Mouse (Mus musculus): Measurements from ENCODE around the gene Haus2. TPM values are rescaled to one million over a fixed set of nuclear protein-coding genes. Genes with fewer than 3 reads are reported as not detected.
A peak's percentile ranks its signal among the peaks of the same experiment; 100 is the strongest.

Haus2 gene
- polyA plus RNA-seq, 1 experiment from 2014 or later = 17.6 TPM

DNA sequence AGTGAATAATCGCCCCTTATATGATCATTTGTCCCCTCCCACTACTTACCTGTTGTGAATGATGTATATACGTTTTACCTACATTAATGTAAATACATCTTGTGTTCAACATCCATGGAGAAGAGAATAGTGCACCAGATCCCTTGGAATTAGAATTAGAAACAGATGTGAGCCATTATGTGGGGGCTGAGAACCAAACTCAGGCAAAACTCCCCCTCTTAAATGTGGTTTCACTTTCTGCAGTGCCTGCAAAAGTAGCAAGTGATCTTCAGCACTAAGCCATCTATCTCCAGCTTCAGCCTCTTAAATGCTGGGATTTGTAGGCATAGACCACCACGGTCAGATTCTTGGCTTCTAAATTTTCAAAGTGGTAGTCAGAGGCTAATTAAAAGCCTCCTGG lies 34.1 kb upstream of the Haus2 start:
- ATAC-seq (ENCODE audit: low read depth) = no peak
- Histone ChIP-seq H3K36me3 (peaks cover 13% of the 10 kb centered on the region), H3K27me3 (no peaks in the 10 kb centered on the region), H3K4me2 (peak overlapping the region; percentile 30; the same call in 1 of the 2 replicates), H3K9me3 (replicated peaks) (no peaks in the 10 kb centered on the region), H3K4me1 (replicated peaks) (peaks cover 65% of the 10 kb centered on the region), H3K27ac (peak overlapping the region; percentile 70), H3K9ac (no peak overlapping the region), H3K4me3 (replicated peaks) (no peak overlapping the region)
- no peak for DNase-seq
- WGBS (ENCODE audit: insufficient replicate concordance) = 71% methylated on average over 3 of the region's 3 CpGs

DNA sequence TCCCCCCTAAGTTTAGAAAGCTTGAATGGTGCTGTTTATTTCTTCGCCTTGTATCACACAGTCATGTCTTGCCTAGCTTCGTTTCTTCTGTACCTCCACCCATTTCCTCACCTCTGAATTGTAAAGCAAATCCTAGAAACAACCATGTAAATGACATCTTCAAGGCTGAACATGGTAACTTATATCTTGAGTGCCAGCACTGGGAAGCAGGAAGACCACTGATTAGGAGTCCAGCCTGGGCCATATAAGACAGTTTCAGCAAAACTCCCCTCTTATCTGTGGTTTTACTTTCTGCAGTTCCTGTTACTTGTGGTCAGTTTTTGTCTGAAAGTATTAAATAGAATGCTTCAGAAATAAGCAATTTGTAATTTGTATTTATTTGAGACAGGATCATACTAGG lies 33.2 kb upstream of the Haus2 start:
- 13% methylated on average over 2 of the region's 2 CpGs for WGBS (ENCODE audit: insufficient replicate concordance)
- H3K36me3 ChIP-seq = peaks cover 13% of the 10 kb centered on the region

DNA sequence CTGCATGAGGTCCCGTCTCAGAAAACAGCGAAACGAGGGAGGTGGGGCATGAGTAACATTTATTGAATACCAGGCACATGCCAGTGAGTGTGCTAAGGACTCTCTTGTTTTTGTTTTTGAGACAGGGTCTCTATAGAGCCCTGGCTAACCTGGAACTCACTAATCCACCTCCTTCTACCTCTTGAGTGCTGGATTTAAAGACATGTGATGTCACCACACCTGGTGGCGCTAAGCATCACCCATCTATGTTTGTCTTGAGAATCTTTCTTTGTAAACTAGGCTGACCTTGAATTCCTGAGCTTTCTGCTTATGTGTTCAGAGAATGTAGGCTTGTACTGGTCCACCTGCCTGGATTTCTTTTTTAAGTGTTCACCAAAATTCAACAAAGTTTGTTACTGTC lies 31.4 kb upstream of the Haus2 start:
- Histone ChIP-seq H3K9me3 (replicated peaks) (no peaks in the 10 kb centered on the region), H3K27me3 (no peaks in the 10 kb centered on the region), H3K4me2 (no peak overlapping the region), H3K4me1 (replicated peaks) (peaks cover 47% of the 10 kb centered on the region), H3K36me3 (peaks cover 4% of the 10 kb centered on the region; the same call in 1 of the 2 replicates), H3K9ac (no peak overlapping the region), H3K27ac (peak overlapping the region; percentile 43), H3K4me3 (replicated peaks) (no peak overlapping the region)
- 63% methylated on average over 4 of the region's 4 CpGs for WGBS (ENCODE audit: insufficient replicate concordance)
- DNase-seq (no peak), ATAC-seq (ENCODE audit: low read depth) (no peak)

More for the DNA sequence above, 33.2 kb upstream of the Haus2 start:
- Histone ChIP-seq H3K9ac (0 out of 2 replicates have a peak overlapping the region, but pooled peaks have one; percentile 29), H3K27ac (peak overlapping the region; percentile 70), H3K9me3 (replicated peaks) (no peaks in the 10 kb centered on the region), H3K4me3 (replicated peaks) (no peak overlapping the region), H3K4me1 (replicated peaks) (peaks cover 62% of the 10 kb centered on the region), H3K27me3 (no peaks in the 10 kb centered on the region), H3K4me2 (peak overlapping the region; percentile 30)
- ATAC-seq (ENCODE audit: low read depth) (peak; percentile 70), DNase-seq (no peak)

DNA sequence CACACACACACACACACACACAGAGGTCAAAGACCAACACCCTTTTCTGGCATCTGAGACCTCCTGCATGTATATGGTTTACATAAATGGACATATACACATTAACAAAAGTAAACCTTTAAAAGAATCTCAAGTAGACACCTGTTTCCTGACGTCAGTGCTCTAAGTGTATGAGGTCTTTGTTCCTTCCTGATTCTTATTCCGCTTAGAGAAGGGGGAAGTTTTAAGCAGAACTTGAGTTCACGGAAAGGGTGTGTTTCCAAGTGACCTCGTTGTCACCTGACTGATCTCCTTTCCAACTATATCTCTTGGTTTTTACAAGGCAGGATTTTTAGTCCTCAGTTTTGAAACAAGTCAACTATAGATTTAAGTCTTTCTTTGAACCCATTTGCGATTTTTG lies 30.9 kb upstream of the Haus2 start:
- WGBS (ENCODE audit: insufficient replicate concordance) = 29% methylated on average over 5 of the region's 5 CpGs

DNA sequence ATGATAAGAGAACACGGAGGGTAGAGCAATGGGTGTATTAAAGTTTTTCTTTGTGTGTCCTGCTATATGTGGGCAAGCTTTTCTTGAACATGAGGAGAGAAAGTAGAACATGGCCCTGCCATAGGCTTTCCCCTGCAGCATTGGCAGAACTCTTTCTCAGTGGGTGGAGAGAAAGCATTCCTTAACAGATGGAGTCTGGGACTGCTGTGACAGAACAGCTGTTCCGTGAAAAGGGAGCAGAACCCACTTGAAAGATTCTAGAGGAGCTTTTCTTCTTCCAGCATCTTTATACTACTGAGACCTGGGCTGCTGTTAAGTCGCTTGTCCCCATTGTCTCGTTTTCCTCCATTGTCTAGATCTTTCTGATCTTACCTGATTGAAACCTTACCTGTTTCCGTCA lies 19.4 kb upstream of the Haus2 start:
- WGBS (ENCODE audit: insufficient replicate concordance) = 71% methylated on average over 5 of the region's 5 CpGs
- H3K4me1 ChIP-seq (replicated peaks) = no peaks in the 10 kb centered on the region
- no peaks in the 10 kb centered on the region for H3K9me3 ChIP-seq (replicated peaks)
- H3K4me2 ChIP-seq = no peak overlapping the region
- DNase-seq = no peak
- peaks cover 60% of the 10 kb centered on the region for H3K36me3 ChIP-seq
- ATAC-seq (ENCODE audit: low read depth) = no peak
- no peaks in the 10 kb centered on the region for H3K27me3 ChIP-seq
- no peak overlapping the region for H3K9ac ChIP-seq
- no peak overlapping the region for H3K4me3 ChIP-seq (replicated peaks)
- H3K27ac ChIP-seq = no peak overlapping the region

More for the DNA sequence above, 30.9 kb upstream of the Haus2 start:
- Histone ChIP-seq H3K36me3 (peaks cover 4% of the 10 kb centered on the region; the same call in 1 of the 2 replicates), H3K4me3 (replicated peaks) (no peak overlapping the region), H3K27me3 (no peaks in the 10 kb centered on the region), H3K9ac (no peak overlapping the region), H3K4me2 (no peak overlapping the region), H3K27ac (no peak overlapping the region), H3K4me1 (replicated peaks) (peaks cover 44% of the 10 kb centered on the region), H3K9me3 (replicated peaks) (no peaks in the 10 kb centered on the region)
- no peak for ATAC-seq (ENCODE audit: low read depth)
- no peak for DNase-seq

DNA sequence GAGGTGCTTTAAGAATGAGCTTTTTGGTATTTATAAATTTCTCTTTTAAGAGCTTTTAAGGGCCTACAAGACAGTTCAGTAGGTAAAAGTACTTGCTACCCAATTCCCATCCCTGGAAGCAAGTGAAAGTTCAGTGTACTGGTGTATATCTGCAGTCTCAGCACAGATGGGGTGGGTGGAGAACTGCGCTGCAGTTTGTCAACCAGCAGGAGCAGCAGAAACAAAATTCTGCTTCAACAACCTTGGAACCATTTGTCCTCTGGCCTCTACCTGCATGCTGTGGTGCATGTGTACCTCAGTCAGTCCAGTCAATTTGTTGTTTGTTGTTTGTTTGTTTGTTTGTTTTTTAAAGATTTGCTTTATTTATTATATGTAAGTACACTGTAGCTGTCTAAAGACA lies 17.0 kb upstream of the Haus2 start:
- Histone ChIP-seq H3K4me2 (no peak overlapping the region), H3K4me1 (replicated peaks) (no peaks in the 10 kb centered on the region), H3K27ac (no peak overlapping the region), H3K36me3 (peaks cover 68% of the 10 kb centered on the region), H3K9me3 (replicated peaks) (no peaks in the 10 kb centered on the region), H3K27me3 (no peaks in the 10 kb centered on the region), H3K9ac (no peak overlapping the region), H3K4me3 (replicated peaks) (no peak overlapping the region)
- DNase-seq (no peak), ATAC-seq (ENCODE audit: low read depth) (no peak)
- 91% methylated on average over 1 of the region's 1 CpGs for WGBS (ENCODE audit: insufficient replicate concordance)

DNA sequence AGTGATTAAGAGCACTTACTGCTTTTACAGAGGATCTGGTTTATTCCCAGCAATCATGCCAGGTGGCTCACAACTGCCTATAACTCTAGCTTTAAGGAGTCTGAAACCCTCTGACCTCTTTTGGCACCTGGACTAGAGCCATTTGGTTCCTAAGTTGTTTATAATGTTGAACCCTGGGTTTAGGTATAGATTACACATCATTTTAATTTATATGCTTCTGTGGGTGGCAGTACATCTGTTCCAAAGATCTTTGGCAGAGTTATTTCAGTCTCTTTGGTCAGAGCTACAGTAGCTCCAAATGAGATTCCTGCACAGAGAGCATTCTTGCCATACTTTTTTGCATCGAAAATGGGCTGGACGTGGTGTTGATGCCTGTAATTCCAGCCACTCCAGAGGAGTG lies 11.4 kb upstream of the Haus2 start:
- peaks cover 68% of the 10 kb centered on the region for H3K36me3 ChIP-seq
- no peak overlapping the region for H3K4me3 ChIP-seq (replicated peaks)
- no peak for ATAC-seq (ENCODE audit: low read depth)

DNA sequence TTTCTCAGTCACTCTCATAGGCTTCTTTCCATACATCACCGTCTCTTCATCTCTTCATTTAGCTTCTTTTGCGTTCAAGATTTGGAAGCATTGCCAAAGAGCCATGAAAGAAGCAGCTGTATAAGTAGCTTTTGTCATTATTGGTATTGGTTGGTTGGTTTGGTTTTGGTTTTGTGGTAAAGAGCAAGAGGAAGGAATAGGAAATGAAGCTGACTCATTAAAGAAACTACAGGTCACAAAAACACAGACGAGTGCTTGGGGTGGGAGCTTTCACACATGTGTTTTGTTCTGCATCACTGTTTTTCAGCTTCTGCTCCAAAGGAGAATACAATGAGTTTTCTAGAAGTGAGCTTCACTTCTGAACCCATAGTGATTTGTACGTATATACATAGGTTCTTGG lies 9.7 kb upstream of the Haus2 start:
- ATAC-seq (ENCODE audit: low read depth) (no peak), DNase-seq (no peak)
- Histone ChIP-seq H3K4me1 (replicated peaks) (no peaks in the 10 kb centered on the region), H3K9me3 (replicated peaks) (no peaks in the 10 kb centered on the region), H3K4me3 (replicated peaks) (no peak overlapping the region), H3K27ac (no peak overlapping the region), H3K9ac (no peak overlapping the region), H3K27me3 (no peaks in the 10 kb centered on the region), H3K4me2 (no peak overlapping the region), H3K36me3 (peaks cover 70% of the 10 kb centered on the region)
- WGBS (ENCODE audit: insufficient replicate concordance) = 77% methylated on average over 4 of the region's 4 CpGs

More for the DNA sequence above, 11.4 kb upstream of the Haus2 start:
- Histone ChIP-seq H3K27ac (no peak overlapping the region), H3K9ac (no peak overlapping the region), H3K4me2 (no peak overlapping the region), H3K27me3 (no peaks in the 10 kb centered on the region), H3K9me3 (replicated peaks) (no peaks in the 10 kb centered on the region), H3K4me1 (replicated peaks) (no peaks in the 10 kb centered on the region)
- 88% methylated on average over 2 of the region's 2 CpGs for WGBS (ENCODE audit: insufficient replicate concordance)
- DNase-seq = no peak

DNA sequence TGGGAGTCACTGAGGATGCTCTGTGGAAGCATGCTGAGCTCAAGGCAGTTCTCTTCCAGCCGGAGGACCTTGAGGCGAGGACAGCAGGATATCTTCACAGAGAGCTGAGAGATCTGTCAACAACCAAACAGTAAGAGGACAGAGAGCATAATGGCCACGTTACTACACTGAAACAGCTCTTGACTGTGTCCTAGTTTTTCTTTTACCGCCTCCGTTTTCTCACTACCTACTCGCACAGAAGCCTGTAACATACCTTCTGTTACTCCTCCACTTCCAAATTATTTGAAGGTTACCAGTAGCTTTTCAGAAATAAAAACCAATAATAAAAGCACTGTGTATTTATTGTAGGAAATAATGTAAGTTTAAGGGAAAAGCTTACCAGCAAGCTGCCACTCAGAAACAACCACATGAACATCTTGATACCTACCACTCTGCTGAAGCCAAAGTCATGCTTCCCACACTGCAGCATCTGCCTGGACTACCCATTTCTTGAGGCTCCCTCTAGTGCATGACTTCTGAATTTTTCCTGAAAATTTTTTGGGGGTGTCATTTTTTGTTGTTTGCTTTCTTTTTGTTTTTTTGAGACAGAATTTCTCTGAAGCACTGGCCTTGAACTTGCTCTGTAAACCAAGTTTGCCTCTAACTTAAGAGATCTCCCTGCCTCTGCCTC lies 3.0 kb upstream of the Haus2 start:
- H3K27ac ChIP-seq = no peak overlapping the region
- no peak overlapping the region for H3K9ac ChIP-seq
- no peaks in the 10 kb centered on the region for H3K9me3 ChIP-seq (replicated peaks)
- ATAC-seq (ENCODE audit: low read depth) = no peak
- 77% methylated on average over 6 of the region's 6 CpGs for WGBS (ENCODE audit: insufficient replicate concordance)
- no peak overlapping the region for H3K4me3 ChIP-seq (replicated peaks)
- H3K27me3 ChIP-seq = no peaks in the 10 kb centered on the region
- H3K4me1 ChIP-seq (replicated peaks) = peaks cover 23% of the 10 kb centered on the region
- peaks cover 30% of the 10 kb centered on the region for H3K36me3 ChIP-seq
- no peak overlapping the region for H3K4me2 ChIP-seq
- no peak for DNase-seq

DNA sequence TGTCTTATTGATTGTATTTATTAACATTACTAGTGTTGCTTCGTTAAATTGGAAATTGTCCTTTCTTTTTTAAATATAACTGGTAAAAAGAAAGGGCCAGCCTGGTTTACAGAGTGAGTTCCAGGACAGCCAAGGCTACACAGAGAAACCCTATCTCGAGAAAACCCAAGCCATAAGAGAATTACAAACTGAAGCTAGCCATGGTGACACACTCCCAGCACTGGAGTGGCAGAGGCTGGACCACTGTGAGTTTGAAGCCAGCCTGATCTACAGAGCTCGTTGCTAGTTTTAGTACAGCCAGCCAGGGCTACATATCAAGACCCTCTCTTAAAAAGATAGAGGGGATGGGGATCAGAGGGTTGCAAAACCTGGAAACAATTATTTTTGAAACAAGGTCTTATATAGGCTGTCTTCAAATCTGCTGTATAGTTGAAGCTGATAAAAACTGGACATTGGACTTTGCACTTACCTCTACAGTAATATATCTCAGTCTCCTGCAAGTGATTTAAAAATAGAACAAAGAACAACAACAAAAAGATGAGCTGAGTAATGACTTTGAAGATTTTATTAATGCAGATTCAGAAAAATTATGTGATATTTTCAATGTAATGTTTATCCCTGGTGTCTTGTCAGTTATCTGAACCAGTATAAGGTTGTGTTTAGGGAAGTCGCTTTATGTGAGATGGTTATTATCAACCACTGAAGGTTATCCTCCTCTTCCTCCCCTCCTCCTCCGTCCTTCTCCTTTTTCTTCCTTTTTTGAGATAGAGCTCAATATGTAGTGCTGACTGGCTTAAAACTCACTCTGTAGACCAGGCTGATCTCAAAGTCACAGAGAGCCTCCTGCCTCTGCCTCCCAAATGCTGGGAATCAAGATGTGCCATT lies 7.3 kb downstream of the Haus2 start:
- Histone ChIP-seq H3K4me1 (replicated peaks) (peaks cover 5% of the 10 kb centered on the region), H3K9ac (no peak overlapping the region), H3K27ac (no peak overlapping the region), H3K9me3 (replicated peaks) (no peaks in the 10 kb centered on the region), H3K4me3 (replicated peaks) (no peak overlapping the region), H3K4me2 (no peak overlapping the region), H3K36me3 (peaks cover 70% of the 10 kb centered on the region), H3K27me3 (no peaks in the 10 kb centered on the region)
- no peak for ATAC-seq (ENCODE audit: low read depth)
- DNase-seq = no peak
- WGBS (ENCODE audit: insufficient replicate concordance) = 56% methylated on average over 5 of the region's 5 CpGs

DNA sequence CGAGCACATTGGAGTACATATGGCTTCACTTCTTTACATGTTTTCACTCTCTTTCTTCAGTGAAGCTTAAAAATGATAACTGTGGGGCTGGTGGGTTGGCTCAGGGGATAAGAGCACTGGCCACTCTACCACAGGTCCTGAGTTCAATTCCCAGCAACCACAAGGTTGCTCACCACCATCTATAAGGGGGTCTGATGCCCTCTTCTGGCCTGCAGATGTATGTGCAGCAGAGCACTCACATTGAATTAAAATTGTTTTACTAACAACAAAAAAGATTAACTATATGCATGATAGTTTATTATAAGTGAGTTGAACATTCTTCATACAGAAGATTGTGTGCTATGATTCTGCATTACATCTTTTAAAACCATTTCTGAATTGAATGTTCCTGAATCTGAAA lies 10.4 kb downstream of the Haus2 start:
- WGBS (ENCODE audit: insufficient replicate concordance) = 94% methylated on average over 1 of the region's 1 CpGs
- Histone ChIP-seq H3K27ac (no peak overlapping the region), H3K9me3 (replicated peaks) (no peaks in the 10 kb centered on the region), H3K27me3 (no peaks in the 10 kb centered on the region), H3K9ac (no peak overlapping the region), H3K36me3 (peaks cover 53% of the 10 kb centered on the region), H3K4me2 (no peak overlapping the region), H3K4me3 (replicated peaks) (no peak overlapping the region), H3K4me1 (replicated peaks) (no peaks in the 10 kb centered on the region)
- ATAC-seq (ENCODE audit: low read depth) (no peak), DNase-seq (no peak)
